Mouse (Mus musculus) layer of hippocampus, postnatal 36 days (tissue): Measurements from ENCODE around the gene Apex1. TPM values are rescaled to one million over a fixed set of nuclear protein-coding genes. Genes with fewer than 3 reads are reported as not detected.
"Not testable (repeated sequence)": the region's sequence is repeated elsewhere in the genome, so short reads cannot be mapped to it uniquely, and the experiment has no call there.

ENCODE experiments used
- DNase-seq, 2 experiments: peaks; one replicate each; pipeline ENCODE4 v3.0.0; 2022
- total RNA-seq, 2 experiments: library from RNA; stranded (reverse); gene quantifications; 2 replicates each; pipeline ENCODE4 v1.2.3; 2021

The Apex1 gene
- total RNA-seq, 2 experiments from 2014 or later: 67.9 to 72.3 TPM

DNA sequence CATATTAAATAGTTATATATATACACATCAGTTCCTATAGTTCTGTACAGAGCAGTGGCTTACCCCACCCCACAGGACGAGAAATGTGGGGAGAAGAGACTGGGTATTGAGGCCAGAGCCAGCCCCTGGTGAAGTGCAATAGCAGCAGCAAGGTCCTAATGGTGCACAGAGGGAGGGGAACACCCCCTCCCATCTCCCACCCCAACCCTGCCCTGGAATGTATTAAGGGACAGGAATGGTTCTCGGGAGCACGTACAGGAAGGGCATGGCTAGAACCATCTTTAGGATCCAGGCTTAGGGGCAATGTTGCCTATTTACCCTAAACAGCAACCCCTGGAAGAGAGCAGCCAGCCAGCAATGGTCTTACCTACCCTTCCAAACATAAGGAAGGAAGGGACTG, 2.6 kb downstream of the Apex1 start:
- no peak for DNase-seq

GRCm38 (mm10) chr14:50929951-50930350, 5.2 kb downstream of the Apex1 start:
- peak in 1 of 2 experiments; percentile 23 for DNase-seq

DNA sequence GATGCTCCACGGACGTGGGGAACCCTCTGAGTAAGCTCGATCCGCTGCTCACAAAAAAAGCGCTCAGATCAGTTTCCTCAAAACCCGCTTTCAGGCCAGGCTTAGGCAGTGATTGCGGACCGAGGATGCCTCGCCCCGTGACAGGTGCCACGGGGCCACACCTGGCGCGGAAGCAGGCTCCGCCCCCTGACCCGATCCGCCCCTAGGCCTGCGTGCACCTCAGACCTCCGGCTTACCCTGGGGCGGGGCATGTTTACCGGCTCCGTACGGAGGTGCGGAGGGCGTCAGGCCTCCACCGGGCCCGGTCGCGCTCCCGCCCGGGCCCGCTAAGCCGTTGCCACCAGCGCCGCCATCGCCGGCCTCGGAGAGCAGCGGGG, 5.6 kb downstream of the Apex1 start:
- no peak for DNase-seq

DNA sequence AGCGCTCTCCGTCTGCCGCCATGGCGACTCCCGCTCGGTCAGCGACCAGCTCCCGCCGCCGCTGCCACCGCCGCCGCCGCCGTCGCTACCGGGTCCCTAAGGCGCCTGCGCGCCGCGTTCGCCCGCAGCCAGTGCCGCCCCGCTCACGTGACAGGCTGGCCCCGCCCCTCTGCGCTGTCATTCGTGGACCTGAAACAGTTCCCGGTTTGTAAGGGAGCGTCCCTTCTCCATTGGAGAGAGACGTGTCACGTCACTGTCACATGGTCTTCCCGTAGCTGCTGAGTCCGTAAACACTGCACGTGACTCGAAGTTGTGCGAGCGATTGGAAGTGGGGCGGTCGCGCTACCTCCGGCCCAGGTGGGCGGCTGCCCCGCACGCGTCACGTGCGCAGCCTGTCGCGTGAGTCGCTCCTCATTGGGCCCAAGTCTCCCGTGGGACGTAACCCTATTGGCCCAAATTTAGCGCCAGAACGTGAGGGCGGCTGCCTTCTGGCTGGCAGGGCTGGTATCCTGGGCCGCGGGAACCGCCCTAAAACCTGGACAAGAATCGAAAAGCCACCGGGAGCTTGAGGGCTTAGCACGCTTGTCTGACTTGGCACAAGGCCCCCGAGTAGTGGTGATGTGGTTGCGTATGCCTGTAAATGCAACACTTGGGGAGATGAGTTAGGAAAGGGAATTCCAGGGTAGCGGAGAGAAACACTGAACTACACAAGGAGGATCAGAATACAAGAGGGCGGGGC, 6.2 kb downstream of the Apex1 start, which contains the start of the genes Pip4p1 and Pnp:
Gene Pip4p1 (minus strand): TSS at position 103 of the 739 bp plus-strand sequence.
Gene Pnp (plus strand): TSS at position 329 of the 739 bp plus-strand sequence.
- DNase-seq: peak; percentile 99

DNA sequence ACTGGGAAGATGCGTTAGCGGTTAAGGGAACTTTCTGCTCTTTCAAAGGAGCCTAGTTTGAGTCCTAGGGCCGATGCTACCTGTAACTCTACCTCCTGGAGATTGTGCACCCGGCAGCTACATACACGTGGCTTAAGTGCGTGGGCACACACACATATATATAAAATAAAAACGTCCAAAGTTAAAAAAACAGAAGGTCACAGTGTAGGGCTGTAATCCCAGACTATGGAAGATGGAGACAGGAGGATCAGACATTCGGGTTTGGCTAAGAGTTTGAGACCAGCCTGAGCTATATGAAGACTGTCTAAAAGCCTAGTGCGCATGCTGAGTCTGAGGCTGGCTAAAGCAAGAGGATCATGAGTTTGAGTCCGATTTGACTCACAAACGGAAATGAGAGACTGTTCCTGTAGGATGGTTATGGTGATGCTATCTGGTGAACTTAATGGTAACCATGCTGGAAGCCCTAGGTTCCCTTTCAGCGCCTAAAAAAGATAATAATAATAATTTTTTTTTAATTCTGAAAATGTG, 6.8 kb downstream of the Apex1 start:
- DNase-seq: no peak

- DNase-seq: no peak
Observed at GRCm38 (mm10) chr14:50936649-50937048, 11.9 kb downstream of the Apex1 start.

DNA sequence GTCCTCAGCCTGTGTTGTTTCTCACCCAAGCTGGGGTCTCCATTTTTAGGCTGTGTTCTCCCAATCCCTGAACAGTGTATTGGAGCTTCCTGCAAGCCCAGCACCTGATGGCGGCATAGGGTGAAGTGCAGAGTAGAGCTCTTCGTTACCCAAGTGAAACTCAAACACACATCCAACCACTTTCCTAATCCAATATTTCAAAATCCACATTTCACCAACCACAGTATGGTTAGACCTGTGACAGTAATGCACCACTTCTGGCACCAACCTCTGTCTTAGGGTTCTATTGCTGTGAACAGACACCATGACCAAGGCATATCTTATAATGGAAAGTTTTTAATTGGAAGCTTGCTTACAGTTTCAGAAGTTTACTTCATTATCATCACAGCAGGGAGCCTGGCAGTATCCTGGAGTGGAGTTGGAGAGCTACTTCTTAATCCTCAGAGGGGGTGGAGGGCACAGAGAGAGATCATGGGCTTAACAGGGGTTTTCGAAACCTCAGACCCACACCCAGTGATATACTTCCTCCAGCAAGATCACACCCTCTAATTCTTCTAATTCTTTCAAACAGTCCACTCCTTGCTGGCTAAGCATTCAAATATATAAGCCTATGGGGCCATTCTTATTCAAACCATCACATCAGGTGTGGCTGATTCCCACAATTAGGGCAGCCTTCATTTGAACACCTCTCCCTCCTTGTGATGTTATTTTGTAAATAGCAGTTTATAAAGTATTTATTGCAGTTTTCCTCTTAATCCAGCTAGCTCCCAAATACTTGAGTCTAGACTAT, 13.5 kb downstream of the Apex1 start:
- no peak for DNase-seq

GRCm38 (mm10) chr14:50938940-50939339, 14.2 kb downstream of the Apex1 start:
- DNase-seq: no peak

- peak; percentile 88 to 89 for DNase-seq
Observed at GRCm38 (mm10) chr14:50943932-50944667, 19.3 kb downstream of the Apex1 start, which contains the start of gene Gm49342. TSS of gene Gm49342 (plus strand) at chr14:50944517.

DNA sequence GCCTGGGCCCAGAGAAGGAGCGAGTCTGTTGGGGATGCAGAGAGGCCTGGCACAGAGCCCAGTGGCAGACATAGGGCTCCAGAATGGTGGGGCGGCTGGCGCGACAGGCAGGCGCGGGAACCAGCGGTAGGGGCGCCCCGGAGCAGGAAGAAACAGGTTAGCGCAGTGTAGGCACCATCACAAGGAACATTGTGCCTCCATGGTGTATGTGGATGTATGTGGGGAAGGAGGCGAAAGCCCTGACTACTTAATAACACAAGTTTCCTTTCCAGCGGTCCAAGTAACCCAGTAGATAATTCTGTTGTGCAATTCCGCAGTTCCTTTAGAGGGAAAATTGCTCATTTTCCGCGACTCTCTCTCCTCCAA, 19.9 kb downstream of the Apex1 start:
- not testable (repeated sequence) for DNase-seq

DNA sequence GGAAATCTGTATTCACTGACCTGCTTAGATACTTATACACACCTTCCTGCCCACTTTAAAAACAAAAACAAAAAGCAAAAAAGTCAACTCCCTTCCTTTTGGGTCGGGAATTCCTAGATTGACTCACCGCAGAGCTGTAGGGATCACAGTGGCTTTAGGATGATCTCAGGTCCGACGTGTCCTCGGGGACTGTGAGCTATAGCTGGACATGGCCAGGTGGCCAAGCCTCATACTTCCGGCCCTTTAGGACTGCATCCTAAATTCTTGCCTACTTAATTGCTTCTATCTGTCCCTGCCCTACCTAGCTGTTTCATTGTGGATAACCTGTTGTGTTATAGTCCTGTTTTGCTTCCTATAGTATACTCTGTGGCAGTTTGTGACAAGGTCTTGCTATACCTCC, 20.3 kb downstream of the Apex1 start:
- not testable (repeated sequence) for DNase-seq

DNA sequence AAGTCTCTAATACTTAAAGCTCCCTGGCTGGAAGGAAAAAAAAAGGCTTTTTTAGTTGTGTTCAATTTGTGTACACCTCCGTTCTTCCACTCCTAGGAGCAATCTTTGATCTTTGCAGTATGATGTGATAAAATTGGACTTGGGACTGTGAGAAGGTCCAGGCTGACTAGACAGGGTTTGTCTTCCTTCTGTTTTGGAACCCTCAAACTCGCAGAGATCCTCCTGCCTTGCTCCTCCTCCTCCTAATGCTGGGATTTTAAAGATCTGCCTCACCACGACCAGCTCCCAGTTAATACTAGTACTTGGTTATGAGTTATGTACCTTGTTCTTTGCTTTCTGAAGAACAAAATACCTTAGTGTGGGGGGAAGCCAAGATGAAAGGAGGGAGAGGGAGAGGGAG, 20.8 kb downstream of the Apex1 start:
- DNase-seq: not testable (repeated sequence)

GRCm38 (mm10) chr14:50955487-50955886, 30.7 kb downstream of the Apex1 start:
- no peak for DNase-seq

DNA sequence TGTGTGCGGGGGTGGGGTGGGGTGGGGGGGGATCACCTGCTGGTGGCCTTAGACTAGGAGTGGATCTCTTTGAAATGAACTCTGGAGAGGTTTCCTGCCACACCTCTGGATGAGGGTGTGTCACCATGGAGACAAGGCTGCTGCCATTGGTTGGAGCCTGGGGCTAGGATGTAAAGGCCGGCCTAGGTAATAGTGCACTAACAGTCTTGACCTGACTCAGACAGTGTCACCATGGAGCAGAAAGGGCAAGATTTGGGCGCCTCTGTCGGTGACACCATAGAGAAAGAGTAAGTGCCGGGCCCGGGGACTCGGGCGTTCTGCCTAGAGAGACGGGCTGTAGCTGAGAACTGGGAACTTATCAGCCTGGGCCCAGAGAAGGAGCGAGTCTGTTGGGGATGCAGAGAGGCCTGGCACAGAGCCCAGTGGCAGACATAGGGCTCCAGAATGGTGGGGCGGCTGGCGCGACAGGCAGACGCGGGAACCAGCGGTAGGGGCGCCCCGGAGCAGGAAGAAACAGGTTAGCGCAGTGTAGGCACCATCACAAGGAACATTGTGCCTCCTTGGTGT, 31.3 kb downstream of the Apex1 start, which contains the start of gene Pnp2:
Gene Pnp2 (plus strand): TSS at position 51 of the 567 bp plus-strand sequence.
- peak; percentile 38 to 55 for DNase-seq

- not testable (repeated sequence) for DNase-seq
Observed at GRCm38 (mm10) chr14:50956724-50957123, 32.0 kb downstream of the Apex1 start.

DNA sequence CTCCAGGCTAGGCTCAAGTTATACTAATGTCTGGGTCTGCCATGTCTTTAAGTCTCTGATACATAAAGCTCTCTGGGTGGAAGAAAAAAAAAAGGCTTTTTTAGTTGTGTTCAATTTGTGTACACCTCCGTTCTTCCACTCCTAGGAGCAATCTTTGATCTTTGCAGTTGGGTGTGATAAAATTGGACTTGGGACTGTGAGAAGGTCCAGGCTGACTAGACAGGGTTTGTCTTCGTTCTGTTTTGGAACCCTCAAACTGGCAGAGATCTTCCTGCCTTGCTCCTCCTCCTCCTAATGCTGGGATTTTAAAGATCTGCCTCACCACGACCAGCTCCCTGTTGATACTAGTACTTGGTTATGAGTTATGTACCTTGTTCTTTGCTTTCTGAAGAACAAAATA, 32.4 kb downstream of the Apex1 start:
- not testable (repeated sequence) for DNase-seq

- DNase-seq: not testable (repeated sequence)
Observed at GRCm38 (mm10) chr14:50958289-50958995, 33.7 kb downstream of the Apex1 start.

- DNase-seq: no peak
Observed at GRCm38 (mm10) chr14:50968216-50968980, 43.6 kb downstream of the Apex1 start.

DNA sequence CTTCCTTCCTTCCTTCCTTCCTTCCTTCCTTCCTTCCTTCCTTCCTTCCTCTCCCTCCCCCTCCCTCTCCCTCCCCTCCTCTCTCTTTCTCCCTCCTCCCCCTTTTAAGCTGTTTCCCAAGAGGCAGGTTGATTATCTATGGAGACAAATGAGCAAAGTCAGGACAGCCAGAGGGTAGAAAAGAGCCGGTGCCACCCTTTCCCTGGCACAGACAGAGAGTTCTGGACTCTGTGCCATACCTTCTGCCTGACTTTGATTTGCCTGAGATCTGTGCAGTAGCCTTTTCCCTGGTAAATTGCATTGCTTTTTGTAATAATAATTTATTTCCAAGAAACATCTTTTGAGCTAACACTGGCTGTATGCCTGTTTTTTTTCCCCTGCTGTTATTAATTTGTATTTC, 44.3 kb downstream of the Apex1 start:
- DNase-seq: no peak
